Mouse (Mus musculus) hindbrain, embryonic 11.5 days (tissue): Measurements from ENCODE around the gene Cpne1. TPM values are rescaled to one million over a fixed set of nuclear protein-coding genes. Genes with fewer than 3 reads are reported as not detected.

ENCODE experiments used
- ATAC-seq: fragments of 200-750 bp; cut with Nextera tagmentation; 2 replicates; pipeline ENCODE4 v1.8.0; 2017; ENCODE audit warnings: mild to moderate bottlenecking, moderate TSS enrichment, moderate library complexity; ENCODE audit not compliant: low FRiP score
- DNase-seq: peaks from one replicate; pipeline ENCODE4 v3.0.0-alpha.2; 2015; ENCODE audit warnings: low spot score
- H3K27ac ChIP-seq: fragments of 300-500 bp; sonication (generic); 2 replicates; pipeline ENCODE4 v1.5.1; 2014; ENCODE audit warnings: mild to moderate bottlenecking, low read depth, low read length
- H3K27me3 ChIP-seq: fragments of 300-500 bp; sonication (generic); 2 replicates; pipeline ENCODE4 v1.6.1; 2014; ENCODE audit warnings: mild to moderate bottlenecking, low read length, moderate library complexity, mixed read lengths; ENCODE audit not compliant: control insufficient read depth, insufficient read depth
- H3K36me3 ChIP-seq: fragments of 300-500 bp; sonication (generic); 2 replicates; pipeline ENCODE4 v1.6.1; 2014; ENCODE audit warnings: mild to moderate bottlenecking, low read length, moderate library complexity, mixed read lengths; ENCODE audit not compliant: control insufficient read depth, insufficient read depth
- H3K4me1 ChIP-seq: fragments of 300-500 bp; sonication (generic); replicated peaks from 2 replicates; pipeline ENCODE4 v1.6.1; 2014; ENCODE audit warnings: low read length, mixed read lengths; ENCODE audit not compliant: control insufficient read depth, insufficient read depth
- H3K4me2 ChIP-seq: fragments of 300-500 bp; sonication (generic); replicated peaks from 2 replicates; pipeline ENCODE4 v1.6.1; 2014; ENCODE audit warnings: mild to moderate bottlenecking, low read depth, low read length
- H3K4me3 ChIP-seq: fragments of 300-500 bp; sonication (generic); 2 replicates; pipeline ENCODE4 v1.5.1; 2014; ENCODE audit warnings: low read depth, low read length
- H3K9ac ChIP-seq: fragments of 300-500 bp; sonication (generic); 2 replicates; pipeline ENCODE4 v1.6.1; 2014; ENCODE audit warnings: low read depth, low read length
- H3K9me3 ChIP-seq: fragments of 300-500 bp; sonication (generic); 2 replicates; pipeline ENCODE4 v1.6.1; 2016; ENCODE audit warnings: low read length; ENCODE audit not compliant: control insufficient read depth
- polyA plus RNA-seq: library from polyadenylated mRNA; unstranded; fragments of >200 nt; fragmentation: Nextera tagmentation; extraction: Ambion mirVana; gene quantifications from 2 replicates; pipeline ENCODE4 v1.2.1, GENCODE M21; 2014

The Cpne1 gene
- polyA plus RNA-seq, 1 experiment from 2014 or later: 45.1 TPM

DNA sequence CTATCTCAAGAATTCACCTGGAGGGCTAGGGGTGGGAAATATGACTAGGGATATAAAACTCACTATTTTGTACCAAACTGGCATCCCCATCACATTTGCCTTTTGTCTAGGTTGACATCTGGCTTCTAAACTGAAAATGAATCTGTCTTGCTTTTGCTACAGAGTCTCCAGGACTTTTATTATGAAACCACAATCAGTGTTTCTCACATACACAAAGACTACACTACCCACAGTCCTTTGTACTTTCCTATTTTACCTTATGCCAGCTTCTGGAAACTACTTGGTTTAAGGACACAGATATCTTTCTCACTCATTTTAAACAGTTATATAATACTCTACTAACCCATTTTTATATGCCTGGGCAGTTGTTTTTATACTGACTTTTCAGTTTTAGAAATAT is 86.3 kb downstream of the Cpne1 start:
- no peaks in the 10 kb centered on the region for H3K9me3 ChIP-seq
- no peak overlapping the region for H3K4me2 ChIP-seq
- no peak overlapping the region for H3K4me3 ChIP-seq
- H3K27me3 ChIP-seq: no peaks in the 10 kb centered on the region
- ATAC-seq (no peak), DNase-seq (no peak)
- no peak overlapping the region for H3K27ac ChIP-seq
- H3K4me1 ChIP-seq: no peaks in the 10 kb centered on the region
- no peaks in the 10 kb centered on the region for H3K36me3 ChIP-seq
- H3K9ac ChIP-seq: no peak overlapping the region

Other genes starting within 250 kb of the Cpne1 start
- gene Uqcc1, start 181.7 kb downstream of the Cpne1 start, polyA plus RNA-seq: 69.6 and 80.8 TPM in 2 replicates
- gene Gm15557, start 171.2 kb downstream of the Cpne1 start, polyA plus RNA-seq: not detected in 2 replicates
- 1.3 and 1.4 TPM in 2 replicates for gene Gdf5, start 166.6 kb downstream of the Cpne1 start, polyA plus RNA-seq
- 14.9 and 23.3 TPM in 2 replicates for gene Cep250, start 155.5 kb downstream of the Cpne1 start, polyA plus RNA-seq
- 1.4 and 2.5 TPM in 2 replicates for gene 6430550D23Rik, start 104.0 kb downstream of the Cpne1 start, polyA plus RNA-seq
- gene Ergic3, start 103.9 kb downstream of the Cpne1 start, polyA plus RNA-seq: 238 and 243 TPM in 2 replicates
- not detected in 2 replicates for gene Fer1l4, start 59.0 kb downstream of the Cpne1 start, polyA plus RNA-seq
- gene Spag4, start 46.8 kb downstream of the Cpne1 start, polyA plus RNA-seq: 3.9 and 4.8 TPM in 2 replicates
- gene Rbm12, start within 50 bp of the Cpne1 start, polyA plus RNA-seq: 38.4 and 41.6 TPM in 2 replicates
- gene Gm28036, start 15.1 kb upstream of the Cpne1 start, polyA plus RNA-seq: 19.7 and 20.1 TPM in 2 replicates
- 386 and 402 TPM in 2 replicates for gene Romo1, start 32.1 kb upstream of the Cpne1 start, polyA plus RNA-seq
- 37.1 and 37.7 TPM in 2 replicates for gene Nfs1, start 32.2 kb upstream of the Cpne1 start, polyA plus RNA-seq
- 639 and 715 TPM in 2 replicates for gene Rbm39, start 68.3 kb upstream of the Cpne1 start, polyA plus RNA-seq
- 80.9 and 104 TPM in 2 replicates for gene Phf20, start 84.5 kb upstream of the Cpne1 start, polyA plus RNA-seq
- 4.4 and 4.6 TPM in 2 replicates for gene Cnbd2, start 200.3 kb upstream of the Cpne1 start, polyA plus RNA-seq
- gene Scand1, start 200.7 kb upstream of the Cpne1 start, polyA plus RNA-seq: 81.9 and 87.2 TPM in 2 replicates